Mouse (Mus musculus) brain, embryonic 14.5 days (tissue): Measurements from ENCODE around the gene Gimd1. TPM values are rescaled to one million over a fixed set of nuclear protein-coding genes. Genes with fewer than 3 reads are reported as not detected.

Experiments used
- DNase-seq: peaks from one replicate; pipeline ENCODE4 v3.0.0-alpha.2; 2011; ENCODE audit warnings: low read depth
- CTCF ChIP-seq: fragments of 200-500 bp; IDR thresholded peaks from 2 replicates; pipeline ENCODE4 v1.5.1; 2012; ENCODE audit warnings: inconsistent platforms, mild to moderate bottlenecking, moderate library complexity, borderline replicate concordance; ENCODE audit not compliant: insufficient read depth, insufficient read length; ENCODE audit errors: extremely low read depth
- POLR2A ChIP-seq: fragments of 200-500 bp; IDR thresholded peaks from 2 replicates; pipeline ENCODE4 v1.6.1; 2012; ENCODE audit warnings: mild to moderate bottlenecking, inconsistent platforms, borderline replicate concordance; ENCODE audit not compliant: poor library complexity, insufficient read depth, insufficient read length, severe bottlenecking; ENCODE audit errors: extremely low read depth
- polyA plus RNA-seq: library from polyadenylated mRNA; depleted of rRNA; stranded (reverse); fragments of >200 nt; gene quantifications from 2 replicates; pipeline ENCODE4 v1.2.3, GENCODE M21; 2012; rRNA removed

The Gimd1 gene
- polyA plus RNA-seq, 1 experiment: not detected

DNA sequence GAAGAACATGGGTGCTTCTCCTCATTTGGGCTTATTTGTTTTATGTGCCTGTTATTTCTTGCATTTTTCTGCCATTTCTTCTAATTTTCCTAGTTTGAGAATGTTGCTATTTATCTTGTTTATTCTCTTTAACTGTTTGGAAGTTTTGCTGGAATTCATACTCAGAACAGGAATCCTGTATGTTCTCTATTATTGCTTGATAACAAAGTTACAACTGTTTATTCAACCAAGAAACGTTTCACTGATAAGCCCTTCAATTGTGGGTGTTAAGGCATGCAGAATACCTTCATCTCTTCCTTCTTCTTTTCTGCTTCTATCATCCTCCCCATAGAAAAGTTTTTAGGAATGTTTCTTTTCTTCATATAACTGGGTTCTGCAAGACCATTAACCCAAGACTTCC lies 17.2 kb downstream of the Gimd1 start:
- DNase-seq: no peak
- TF ChIP-seq CTCF: no peak
- no peak for TF ChIP-seq POLR2A

DNA sequence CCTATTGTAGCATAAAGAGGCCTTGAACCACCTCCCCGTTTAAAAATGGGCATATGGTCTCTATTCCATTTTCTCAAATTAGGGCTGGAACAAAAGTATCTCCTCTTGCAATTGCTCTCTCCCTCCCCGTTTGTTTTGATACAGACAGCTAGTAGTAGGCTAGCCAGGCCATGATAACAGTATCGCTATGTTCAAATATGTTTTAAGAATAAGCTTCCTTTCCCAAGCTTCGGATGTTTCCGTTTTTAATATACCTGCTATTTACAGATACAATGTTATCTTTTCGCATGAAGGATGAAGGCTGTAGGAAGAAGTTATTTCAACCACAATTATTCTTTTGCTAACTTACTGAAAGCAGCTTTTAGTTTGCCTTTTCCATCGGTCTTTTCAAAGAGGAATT lies 19.7 kb downstream of the Gimd1 start:
- TF ChIP-seq POLR2A (no peak), CTCF (no peak)
- no peak for DNase-seq

DNA sequence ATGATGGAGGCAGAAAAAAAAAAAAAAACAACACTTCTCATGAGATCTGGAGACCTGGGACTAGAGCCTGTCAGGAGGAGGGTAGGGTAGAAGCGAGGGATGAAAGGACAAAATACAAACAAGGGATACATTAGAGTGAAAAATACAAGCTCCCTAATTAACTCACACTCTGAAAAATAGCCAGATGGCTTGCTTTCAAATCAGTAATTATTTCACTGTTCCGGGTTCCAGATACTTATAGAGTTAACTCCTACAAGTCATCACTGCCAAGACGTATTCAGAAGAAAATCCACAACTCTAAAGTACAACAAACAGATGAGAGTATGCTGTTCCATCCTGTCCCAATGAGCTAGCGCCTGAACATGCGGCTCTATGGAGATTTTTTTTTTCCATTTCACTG lies 20.6 kb downstream of the Gimd1 start:
- DNase-seq: peak; percentile 69
- TF ChIP-seq CTCF (no peak), POLR2A (no peak)

DNA sequence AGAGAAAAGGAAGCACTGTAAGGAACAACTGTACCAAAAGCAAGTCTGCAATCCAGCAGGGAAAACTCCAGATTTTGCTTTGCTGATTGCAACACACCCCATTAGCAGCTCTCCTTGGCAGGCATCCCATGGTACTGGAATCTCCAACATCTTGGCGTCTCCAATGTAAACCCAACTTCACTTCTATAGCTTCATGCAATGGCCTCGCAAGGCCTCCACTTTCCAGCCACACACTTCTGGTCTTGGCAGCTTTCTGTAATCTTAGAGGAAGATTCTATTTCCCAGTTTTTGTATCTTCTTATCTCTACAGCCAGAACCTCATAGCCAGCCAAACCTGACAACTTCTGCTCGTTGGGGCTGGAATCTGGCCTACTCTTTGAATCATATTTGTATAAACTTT lies 22.2 kb downstream of the Gimd1 start:
- TF ChIP-seq POLR2A: no peak
- TF ChIP-seq CTCF: no peak
- DNase-seq: peak; percentile 57

DNA sequence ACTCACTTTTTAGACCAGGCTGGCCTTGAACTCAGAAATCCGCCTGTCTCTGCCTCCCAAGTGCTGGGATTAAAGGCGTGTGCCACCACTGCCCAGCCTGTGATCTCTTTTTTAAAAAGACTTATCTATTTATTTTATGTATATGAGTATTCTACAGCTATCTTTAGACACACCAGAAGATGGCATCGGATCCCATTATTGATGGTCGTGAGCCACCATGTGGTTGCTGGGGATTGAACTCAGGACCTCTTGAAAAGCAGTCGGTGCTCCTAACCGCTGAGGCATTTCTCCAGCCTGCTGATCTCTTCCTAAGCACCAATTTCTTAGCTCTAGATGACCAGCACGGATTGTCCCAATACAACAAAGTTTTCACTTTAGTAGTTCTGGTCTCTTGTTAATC lies 24.3 kb downstream of the Gimd1 start:
- TF ChIP-seq CTCF (no peak), POLR2A (no peak)
- no peak for DNase-seq

DNA sequence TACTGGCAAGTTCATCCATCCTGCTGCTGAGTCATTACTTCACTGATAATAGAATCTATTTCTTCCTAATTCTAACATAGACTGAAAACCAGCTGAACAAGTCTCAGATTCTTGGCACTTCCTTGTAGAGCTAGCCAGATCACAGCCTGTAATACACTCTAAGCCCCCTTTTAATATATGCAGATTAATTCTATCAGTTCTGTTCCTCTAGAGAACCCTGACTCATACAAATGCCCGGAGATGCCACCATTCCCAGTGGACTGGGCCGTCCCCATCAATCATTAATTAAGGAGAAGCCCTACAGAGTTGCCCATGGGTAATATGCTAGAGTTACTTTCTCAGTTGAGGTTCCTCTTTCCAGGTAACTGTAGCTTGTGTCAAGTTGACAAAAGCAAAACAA lies 26.3 kb downstream of the Gimd1 start:
- DNase-seq: no peak
- TF ChIP-seq POLR2A (no peak), CTCF (no peak)

DNA sequence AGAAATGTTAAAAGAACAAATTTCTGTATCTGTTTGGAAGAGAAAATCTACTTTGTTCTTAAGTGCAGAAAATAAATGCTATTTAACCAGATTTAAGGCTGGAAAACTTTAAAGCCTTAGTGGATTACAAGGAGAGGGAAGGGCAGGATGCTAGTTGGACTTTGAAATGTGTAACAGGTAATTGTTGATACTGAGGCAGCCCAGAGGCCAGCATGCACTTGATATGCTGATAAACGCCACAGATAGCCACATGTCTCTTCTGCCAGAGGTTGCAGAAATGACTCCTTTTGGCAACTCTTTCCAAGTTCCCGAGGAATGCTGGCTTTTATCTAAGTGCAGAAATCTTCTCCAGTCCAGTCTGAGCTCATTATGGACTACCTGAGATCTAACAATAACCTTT lies 47.9 kb downstream of the Gimd1 start:
- DNase-seq: no peak
- no peak for TF ChIP-seq POLR2A
- TF ChIP-seq CTCF: no peak

DNA sequence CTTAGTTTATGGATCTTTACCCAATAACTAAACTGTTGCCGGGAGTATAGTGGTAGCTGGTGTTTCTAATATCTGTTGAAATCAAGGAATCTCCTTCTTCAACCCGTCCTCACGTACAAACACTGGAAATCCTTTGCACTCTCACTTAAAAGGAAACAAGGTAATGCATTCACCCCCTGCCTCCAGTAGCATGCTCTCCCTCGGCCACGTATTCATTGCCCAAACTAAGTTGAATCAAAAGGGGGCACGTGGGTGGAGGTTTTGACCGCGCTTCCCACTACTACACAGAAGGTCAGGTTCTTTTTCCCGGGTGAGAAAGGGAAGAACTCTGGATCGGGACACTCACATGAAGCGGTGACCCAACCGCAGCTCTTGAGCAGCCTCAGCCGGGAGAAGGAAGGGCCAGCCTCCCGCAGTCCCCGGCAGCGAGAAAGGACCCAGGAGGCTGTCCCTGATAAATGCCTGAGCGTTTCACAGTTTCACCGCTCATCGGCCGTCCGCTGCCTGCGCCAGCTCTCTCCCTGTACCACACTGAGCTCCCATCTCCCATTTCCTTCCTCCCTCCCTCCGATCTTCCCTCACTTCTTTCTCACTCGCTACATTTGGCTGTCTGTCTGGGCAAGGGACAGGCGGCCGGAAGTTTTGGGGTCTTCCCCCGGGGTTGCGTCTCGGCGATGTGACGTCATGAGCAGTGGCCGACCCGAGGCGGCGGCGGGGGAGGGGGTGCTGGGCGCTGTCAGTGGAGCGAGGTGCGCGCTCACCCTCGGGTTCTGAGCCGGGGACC lies 54.0 kb downstream of the Gimd1 start, which contains the start of gene Tbck:
Gene Tbck, plus strand, starts transcription at position 698 of the 784 bp plus-strand sequence.
- peak; percentile 97 for DNase-seq
- peak; percentile 89 for TF ChIP-seq POLR2A
- TF ChIP-seq CTCF: no peak

DNA sequence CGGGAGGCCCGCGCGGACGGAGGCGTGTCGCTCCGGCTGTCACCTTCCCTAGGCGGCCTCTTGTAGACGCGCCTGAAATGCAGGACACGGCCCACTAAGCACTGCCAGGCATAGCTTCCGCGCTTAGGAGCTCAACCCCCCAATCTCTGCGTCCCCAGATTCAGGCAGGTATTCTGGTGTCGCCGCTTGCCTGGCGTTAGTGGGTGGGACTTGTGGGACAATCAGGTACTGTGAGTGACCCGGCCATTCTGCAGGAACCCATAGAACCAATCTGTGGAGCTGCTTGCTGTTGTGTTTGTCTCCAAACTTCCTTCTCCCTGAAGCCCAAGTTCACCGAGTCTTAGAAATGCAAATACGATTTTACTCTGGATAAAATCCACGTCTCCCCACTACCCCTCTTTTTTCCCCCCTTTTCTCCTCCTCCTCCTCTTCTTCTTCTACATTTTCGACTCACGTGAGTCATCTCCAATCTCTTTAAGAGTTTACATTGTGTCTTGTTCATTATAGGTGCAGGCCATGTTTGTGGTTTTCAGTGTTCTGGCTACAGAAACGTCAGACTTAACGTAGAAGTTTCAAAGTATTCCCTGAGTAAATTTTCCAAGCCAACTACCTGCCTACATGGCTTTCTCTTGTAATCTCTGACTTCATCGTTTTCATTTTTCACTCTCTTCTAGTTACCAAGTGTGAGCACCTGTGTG lies 54.8 kb downstream of the Gimd1 start, which contains the start of gene Aimp1:
Gene Aimp1, minus strand, starts transcription at position 140 of the 698 bp plus-strand sequence.
- DNase-seq: no peak
- TF ChIP-seq POLR2A: no peak
- no peak for TF ChIP-seq CTCF

Other genes starting within 250 kb of the Gimd1 start
- gene Tbck, start 54.3 kb downstream of the Gimd1 start, polyA plus RNA-seq: 7.4 and 13.4 TPM in 2 replicates
- gene Aimp1, start 54.5 kb downstream of the Gimd1 start, polyA plus RNA-seq: 57.1 and 59.1 TPM in 2 replicates